Mouse (Mus musculus): ENCODE measurements around the gene Clic6. TPM values are rescaled to one million over a fixed set of nuclear protein-coding genes. Genes with fewer than 3 reads are reported as not detected.
A peak's percentile ranks its signal among the peaks of the same experiment; 100 is the strongest.
"Not testable (repeated sequence)": the region's sequence is repeated elsewhere in the genome, so short reads cannot be mapped to it uniquely, and the experiment has no call there.

The Clic6 gene
- total RNA-seq, 2 experiments from 2014 or later, result 0.17 to 1.7 TPM

DNA sequence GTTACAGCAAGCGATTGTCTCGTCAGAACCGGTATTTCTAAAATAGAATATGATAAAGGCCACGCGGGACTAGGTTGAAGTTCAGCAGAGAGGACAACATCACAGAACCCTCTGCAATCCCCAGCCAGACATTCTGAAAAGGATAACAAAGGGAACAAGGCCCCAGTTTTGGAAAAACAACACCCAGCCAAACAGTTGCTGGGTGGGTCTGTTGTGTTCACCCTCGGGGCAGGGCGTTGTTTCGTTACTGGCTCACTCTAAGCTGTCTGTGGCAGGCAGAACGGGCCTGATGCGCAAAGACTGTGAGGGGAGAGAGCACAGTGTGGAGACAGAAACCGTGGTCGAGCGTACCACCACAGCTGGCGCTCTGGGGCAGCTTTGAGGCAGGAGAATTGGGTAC, 17.1 kb upstream of the Clic6 start:
- no peak for DNase-seq (ENCODE audit: low spot score in 2 of 2)

- no peak for DNase-seq (ENCODE audit: low spot score in 2 of 2)
Measured at GRCm38 (mm10) chr16:92470706-92471105, 14.8 kb upstream of the Clic6 start, which contains the start of gene Rcan1. Gene Rcan1 (minus strand): TSS chr16:92470867.

DNA sequence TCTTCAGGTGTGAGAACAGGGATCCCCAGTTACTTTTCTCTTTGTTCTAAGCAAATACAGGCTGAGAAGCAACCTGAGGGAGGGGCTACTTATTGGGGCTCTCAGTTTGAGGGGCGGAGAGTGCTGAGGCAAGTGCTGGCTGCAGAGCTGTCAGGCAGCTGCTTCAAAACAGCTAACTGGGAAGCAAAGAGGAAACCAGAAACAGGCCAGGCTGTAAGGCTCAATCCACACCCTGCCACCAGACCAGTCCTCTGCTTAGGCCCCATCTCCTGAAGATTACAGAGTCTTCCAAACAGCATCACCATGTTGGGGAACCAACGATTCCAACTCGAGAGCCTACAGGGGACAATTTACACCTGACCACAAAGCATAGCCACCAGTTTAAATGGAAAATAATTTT, 12.6 kb upstream of the Clic6 start:
- DNase-seq (ENCODE audit: low spot score in 2 of 2), result no peak

GRCm38 (mm10) chr16:92475093-92475860, 10.3 kb upstream of the Clic6 start:
- no peak for DNase-seq (ENCODE audit: low spot score in 2 of 2)

GRCm38 (mm10) chr16:92478561-92479150, 6.9 kb upstream of the Clic6 start:
- peak in 1 of 2 experiments; percentile 29 for DNase-seq (ENCODE audit: low spot score in 2 of 2)

DNA sequence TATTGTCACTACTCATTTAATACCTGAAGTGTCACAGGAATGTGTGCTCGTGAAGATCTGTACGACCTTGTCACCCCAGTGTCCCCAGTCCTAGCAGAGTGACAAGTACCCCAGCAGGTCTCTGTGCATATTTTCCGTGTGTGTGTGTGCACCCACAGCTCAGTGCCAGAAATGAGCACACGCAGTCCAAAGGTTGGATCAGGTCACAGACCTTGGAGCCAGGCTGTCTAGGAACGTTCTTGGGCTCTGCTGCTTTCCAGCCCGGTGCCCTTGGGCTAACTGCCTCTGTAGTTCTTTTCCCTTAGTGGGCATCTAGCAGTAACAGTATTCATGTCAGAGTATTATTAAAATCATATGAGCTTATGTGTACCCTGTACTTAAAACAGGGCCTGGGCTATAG, 1.6 kb downstream of the Clic6 start:
- DNase-seq (ENCODE audit: low spot score in 2 of 2), result no peak

GRCm38 (mm10) chr16:92487489-92487888, 2.0 kb downstream of the Clic6 start:
- DNase-seq (ENCODE audit: low spot score in 2 of 2), result no peak

GRCm38 (mm10) chr16:92488456-92488855, 2.9 kb downstream of the Clic6 start:
- no peak for DNase-seq (ENCODE audit: low spot score in 2 of 2)

DNA sequence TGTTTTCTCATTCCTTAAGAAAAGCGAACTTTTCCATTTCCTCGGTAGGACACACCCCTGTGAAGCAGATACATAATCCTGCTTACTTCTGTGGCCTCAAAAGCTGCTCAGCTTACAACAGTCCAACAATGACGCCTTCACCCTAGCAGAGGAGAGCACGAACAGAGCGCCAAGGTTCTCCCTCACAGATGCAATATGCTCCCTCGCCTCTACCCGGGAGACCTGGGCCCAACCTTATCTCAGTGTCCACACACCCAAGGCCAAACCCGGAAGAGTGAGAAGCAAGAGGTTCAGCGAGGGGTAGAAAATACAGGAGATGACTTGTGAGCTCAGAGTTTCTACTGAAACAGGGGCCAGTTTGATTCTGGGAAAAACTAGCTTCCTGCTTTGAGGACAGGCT, 3.8 kb downstream of the Clic6 start:
- DNase-seq (ENCODE audit: low spot score in 2 of 2), result no peak

DNA sequence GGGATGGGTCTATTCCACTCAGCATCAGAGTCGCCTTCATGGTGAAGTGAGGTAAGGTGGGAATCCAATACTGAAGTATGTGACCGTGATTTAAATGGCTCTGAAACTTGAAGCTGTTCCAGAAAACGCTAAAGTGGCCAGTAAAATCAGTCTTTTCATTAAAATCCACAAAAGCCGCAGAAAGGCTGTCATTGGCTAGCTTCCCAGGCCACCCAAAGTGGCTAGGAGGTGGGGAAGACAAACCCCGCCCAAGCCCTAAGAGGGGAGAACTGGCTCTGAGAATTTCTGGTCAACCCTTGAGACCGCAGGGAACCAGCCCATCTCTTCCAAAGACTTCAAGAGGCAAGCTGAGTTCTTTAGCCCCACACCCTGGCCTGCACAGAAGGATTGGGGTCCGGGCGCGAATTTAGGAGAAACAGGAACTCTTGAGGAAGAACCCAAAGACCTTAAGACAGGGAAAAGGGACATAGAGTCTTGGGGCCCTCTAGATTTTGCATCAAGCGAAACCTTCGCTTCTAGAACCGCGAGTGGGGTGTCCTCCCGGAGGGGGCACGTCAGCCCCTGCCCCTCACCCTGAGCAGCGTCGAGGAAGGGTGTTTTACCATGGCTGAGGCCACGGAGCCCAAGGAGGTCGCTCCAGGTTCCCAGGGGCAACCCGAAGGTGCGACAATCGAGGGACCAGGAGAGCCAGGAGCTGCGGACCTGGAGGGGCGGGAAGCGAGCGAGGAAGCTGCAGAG, 12.5 kb downstream of the Clic6 start:
- no peak for DNase-seq (ENCODE audit: low spot score in 2 of 2)

DNA sequence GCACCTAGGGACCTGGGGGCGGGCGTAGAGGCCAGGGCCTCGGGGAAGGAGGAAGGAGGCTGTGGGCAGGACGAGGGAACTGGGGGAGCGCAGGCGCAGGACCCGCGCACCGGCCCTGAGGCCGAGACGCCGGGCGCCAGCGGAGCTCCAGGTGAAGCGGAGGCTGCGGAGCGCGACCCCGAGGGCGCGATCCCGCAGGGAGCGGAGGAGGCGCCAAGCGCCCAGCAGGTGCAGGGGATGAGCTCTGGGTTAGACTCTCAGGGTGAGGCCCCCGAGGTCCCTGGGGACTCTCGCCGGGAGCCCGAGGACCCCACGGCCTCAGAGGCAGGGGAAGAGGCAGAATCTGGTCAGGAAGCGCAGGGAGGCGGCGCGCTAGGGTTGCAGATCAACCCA, 13.0 kb downstream of the Clic6 start:
- DNase-seq (ENCODE audit: low spot score in 2 of 2), result no peak

- no peak for DNase-seq (ENCODE audit: low spot score in 2 of 2)
Measured at GRCm38 (mm10) chr16:92499324-92499723, 13.8 kb downstream of the Clic6 start.

DNA sequence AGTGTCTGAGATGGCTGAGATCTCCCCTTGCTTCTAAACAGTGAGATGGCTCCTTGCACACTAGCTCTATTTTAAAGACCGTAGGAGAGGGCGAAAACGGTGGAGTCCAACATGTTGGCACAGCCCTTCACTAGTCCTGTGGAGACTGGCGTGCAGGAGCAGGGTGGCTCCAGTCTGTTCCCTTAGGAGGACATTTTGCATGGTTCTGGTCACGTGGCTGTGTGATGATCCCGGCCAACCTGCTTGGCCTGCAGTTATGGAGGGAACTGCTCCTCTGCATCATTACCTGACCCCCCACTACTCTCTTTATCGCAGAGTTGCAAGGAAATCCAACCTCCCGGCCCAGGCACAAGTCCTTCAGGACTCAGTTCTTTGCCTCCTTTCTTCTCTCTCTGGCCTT, 15.0 kb downstream of the Clic6 start:
- DNase-seq (ENCODE audit: low spot score in 2 of 2), result no peak

DNA sequence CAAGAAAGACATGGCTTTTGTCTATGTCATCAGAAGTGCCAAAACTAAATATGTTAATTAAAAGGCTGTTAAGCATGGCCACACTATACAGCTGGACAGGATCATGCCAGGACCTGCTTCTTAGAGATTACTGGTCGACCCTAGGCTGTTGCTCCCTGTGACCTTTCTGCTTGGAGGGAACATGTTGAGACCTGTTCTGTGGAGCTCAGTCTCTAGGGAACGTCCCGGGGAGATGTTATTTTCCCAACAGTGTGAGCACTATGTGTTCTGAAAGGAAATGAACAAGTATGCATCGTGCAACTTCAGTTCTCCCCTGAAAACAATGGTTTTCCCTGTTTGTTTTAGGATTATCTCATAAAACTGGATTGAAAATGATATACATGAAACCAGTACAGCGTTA, 17.6 kb downstream of the Clic6 start:
- no peak for DNase-seq (ENCODE audit: low spot score in 2 of 2)

- no peak for DNase-seq (ENCODE audit: low spot score in 2 of 2)
Measured at GRCm38 (mm10) chr16:92507573-92507972, 22.0 kb downstream of the Clic6 start.

- DNase-seq (ENCODE audit: low spot score in 2 of 2), result no peak
Measured at GRCm38 (mm10) chr16:92510835-92511772, 25.6 kb downstream of the Clic6 start.

- no peak for DNase-seq (ENCODE audit: low spot score in 2 of 2)
Measured at GRCm38 (mm10) chr16:92511773-92512391, 26.3 kb downstream of the Clic6 start.

GRCm38 (mm10) chr16:92514896-92515295, 29.4 kb downstream of the Clic6 start:
- not testable (repeated sequence) for DNase-seq (ENCODE audit: low spot score in 2 of 2)

DNA sequence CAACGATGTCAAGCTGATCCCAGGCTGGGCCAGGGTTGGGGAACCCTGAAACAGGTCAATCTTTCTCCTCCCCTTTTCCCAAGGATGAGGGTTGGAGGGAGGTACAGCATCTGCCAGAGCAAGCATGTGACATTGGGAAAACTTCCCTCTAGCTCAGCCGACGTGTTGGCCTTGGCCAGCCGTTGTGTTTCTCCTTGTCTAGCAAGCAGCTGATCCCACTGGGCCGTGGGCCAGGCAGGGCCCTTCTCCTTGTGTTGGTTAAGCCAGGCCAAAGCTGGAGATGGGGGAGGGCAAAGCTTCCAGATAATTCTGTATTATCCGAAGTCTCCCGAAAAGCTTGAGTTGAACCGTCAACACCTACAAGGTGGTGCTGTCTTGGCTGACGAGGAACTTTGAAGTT, 30.6 kb downstream of the Clic6 start:
- DNase-seq (ENCODE audit: low spot score in 2 of 2), result no peak

DNA sequence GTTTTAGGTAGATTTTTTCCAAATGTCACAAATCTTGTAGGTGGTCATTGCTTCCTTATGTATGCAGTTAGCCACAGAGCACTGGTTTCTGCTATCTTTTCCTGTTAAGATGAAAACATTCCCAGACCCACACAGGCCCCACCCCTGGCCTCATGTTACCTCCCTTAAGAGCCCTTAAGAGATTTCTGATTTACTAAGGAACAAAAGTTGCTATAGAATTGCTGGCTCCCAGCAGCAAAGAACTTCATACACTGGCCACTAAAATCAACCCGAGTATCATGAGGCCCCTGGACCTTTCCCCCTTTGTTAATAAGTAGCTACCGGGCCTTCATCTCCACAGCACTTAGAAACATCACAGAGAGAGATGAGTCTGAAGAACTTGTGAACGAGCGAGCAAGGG, 33.2 kb downstream of the Clic6 start:
- DNase-seq (ENCODE audit: low spot score in 2 of 2), result no peak
